Mouse (Mus musculus) megakaryocyte-erythroid progenitor cell, adult 5-6 weeks (primary cell): Measurements from ENCODE around the gene Atrx. TPM values are rescaled to one million over a fixed set of nuclear protein-coding genes. Genes with fewer than 3 reads are reported as not detected.
A peak's percentile ranks its signal among the peaks of the same experiment; 100 is the strongest.

ENCODE experiments used
- ATAC-seq: replicated peaks from 2 replicates; pipeline ENCODE4 v1.8.0; 2016; ENCODE audit warnings: mild to moderate bottlenecking, inconsistent platforms; ENCODE audit not compliant: severe bottlenecking, poor library complexity, low FRiP score, low TSS enrichment
- total RNA-seq, 2 experiments: library from RNA; stranded (forward) in 1 of 2; stranded (reverse) in 1 of 2; fragments of 200-1000, 215-1000 nt in 1 of 2; fragments of >200 nt in 1 of 2; fragmentation: Nextera tagmentation in 1 of 2; gene quantifications; 2 replicates each; pipeline ENCODE4 v1.2.3; 2014 to 2017

Atrx gene
- total RNA-seq, 2 experiments from 2014 or later: 168 to 253 TPM

DNA sequence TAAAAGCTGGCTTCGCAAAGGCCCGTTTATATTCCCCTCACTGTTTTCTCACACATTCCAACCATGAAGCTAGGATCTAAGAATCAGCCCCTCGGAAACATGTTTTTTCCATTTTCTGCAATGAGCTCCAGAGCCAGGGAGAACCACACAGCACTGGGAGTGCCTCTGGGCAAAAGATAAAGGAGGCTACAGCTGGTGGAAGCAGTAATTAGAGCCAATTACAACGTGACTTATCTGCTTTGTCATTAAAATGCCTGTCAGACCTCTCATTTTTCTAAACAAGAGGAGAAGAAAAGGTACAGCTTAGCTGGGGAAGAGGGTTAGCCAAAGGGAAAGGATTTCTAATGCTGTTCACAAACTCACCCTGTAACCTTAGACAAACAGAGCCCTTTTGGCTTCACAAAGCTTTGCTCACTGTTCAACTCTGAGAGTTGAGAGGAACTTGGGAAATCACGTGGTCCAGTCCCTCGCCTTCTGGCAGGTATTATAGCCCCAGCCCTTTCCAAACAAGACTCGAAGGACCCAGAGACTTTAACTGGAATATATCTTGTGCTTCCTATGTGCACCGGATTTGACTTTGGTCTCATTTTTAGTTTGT is 134.3 kb downstream of the Atrx start:
- ATAC-seq: no peak

DNA sequence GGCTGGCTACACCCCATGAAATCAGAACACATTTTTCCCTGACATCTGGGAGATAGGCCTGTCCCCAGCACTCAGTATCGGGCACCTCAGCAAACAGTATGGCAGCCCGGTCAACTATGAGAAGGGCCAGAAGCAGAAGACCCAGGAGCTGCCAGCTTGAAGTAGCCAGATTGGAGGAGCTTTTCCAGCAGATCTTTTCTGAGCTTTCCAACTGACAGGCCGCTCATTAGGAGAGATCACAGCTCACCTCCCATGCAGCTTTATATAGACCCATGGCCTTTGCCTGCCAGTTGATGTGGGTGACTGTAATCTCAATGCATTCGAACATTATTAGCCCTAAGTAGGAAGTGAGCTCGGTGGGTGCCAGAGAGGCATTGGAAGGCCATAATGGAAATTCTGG is 155.9 kb downstream of the Atrx start:
- ATAC-seq: no peak

- no peak for ATAC-seq
These were observed 161.3 kb downstream of the Atrx start for GRCm38 (mm10) chrX:105767932-105768331.

DNA sequence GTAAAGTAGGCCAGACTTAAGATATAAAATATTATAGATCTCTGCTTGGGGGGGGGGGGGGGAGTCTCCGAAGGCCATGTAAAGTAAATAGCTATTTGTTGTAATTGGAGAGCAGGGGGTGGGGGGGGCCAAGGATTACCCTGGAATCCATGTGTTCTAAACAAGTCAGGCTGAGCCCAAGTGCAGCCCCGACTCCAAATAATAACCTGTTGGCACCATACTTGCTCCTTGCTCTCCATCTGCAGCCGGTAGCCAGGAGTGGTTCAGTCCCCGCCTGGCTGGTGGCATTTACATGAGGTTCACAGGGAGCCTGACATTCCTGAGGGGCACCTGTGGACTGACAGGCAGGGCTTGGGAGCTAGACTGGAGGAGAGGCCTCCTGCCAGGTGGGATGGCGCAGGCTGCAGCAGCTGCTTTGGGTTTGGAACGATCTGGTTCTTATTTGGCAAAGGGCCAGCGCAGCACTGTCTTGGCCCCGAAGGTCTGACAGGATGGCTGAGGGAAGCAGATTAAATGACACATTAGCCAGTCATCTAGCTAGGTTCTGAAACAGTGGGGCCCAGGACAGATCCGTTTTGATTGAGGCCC is 161.9 kb downstream of the Atrx start:
- no peak for ATAC-seq

- ATAC-seq: no peak
These were observed 163.2 kb downstream of the Atrx start for GRCm38 (mm10) chrX:105766013-105766412.

DNA sequence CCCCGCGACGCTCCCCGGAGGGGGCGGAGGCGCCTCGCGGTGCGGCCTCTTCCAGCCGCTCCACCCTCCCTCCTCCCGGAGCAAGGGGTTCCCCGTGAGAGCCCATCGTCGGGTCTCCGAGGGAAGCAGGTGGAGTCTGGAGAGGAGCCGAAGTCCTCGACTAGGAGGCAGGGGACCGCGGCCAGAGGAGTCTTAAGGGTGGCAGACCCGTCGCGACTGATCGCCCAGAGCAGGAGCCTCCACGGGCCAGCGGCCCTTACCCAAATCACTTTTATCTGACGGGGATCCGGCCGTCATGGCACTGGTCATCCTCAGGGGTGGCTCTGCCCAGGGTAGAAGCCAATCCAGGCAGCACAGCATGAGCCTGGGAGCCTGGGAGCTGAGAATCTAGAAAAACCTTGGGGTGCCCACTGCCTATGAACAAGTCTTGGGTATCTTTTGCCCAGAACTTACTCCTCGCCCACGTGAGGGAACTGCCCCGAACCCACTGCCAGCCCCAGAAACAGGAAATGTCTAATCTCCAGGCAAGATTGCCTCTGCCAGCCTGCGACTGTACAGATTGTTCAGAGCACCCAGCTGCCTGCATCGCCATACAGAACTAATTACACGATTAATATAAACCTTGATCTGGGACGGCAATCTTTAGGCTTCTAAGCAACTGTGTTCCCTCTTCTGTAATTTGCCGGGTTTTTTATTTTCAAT is 164.0 kb downstream of the Atrx start:
- peak; percentile 61; the same call in 1 of the 2 replicates for ATAC-seq

GRCm38 (mm10) chrX:105764162-105765004 is 164.8 kb downstream of the Atrx start, which contains the start of gene Fgf16:
Fgf16 (plus strand) TSS chrX:105764279.
- ATAC-seq: no peak

DNA sequence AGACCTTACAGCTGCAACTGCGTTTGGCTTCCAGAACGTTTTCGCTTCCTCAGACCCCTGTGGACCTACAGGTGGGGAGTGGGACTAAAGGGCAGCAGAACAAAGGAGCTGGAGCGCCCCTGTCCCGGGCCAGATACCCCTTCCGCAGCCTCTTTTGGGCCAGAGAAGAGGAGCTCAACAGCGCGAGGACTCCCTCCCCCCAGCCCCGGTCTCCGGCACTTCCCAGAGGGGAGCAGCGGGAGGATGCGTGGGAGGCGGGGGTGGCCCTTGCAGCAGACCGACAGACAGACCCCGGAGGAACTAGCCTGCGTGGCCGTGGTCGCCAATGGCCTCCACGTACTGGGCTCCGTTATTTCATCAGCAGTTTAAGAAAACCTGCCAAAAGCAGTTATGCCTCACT is 165.6 kb downstream of the Atrx start:
- ATAC-seq: 0 out of 2 replicates have a peak, but pooled peaks have one; percentile 15

DNA sequence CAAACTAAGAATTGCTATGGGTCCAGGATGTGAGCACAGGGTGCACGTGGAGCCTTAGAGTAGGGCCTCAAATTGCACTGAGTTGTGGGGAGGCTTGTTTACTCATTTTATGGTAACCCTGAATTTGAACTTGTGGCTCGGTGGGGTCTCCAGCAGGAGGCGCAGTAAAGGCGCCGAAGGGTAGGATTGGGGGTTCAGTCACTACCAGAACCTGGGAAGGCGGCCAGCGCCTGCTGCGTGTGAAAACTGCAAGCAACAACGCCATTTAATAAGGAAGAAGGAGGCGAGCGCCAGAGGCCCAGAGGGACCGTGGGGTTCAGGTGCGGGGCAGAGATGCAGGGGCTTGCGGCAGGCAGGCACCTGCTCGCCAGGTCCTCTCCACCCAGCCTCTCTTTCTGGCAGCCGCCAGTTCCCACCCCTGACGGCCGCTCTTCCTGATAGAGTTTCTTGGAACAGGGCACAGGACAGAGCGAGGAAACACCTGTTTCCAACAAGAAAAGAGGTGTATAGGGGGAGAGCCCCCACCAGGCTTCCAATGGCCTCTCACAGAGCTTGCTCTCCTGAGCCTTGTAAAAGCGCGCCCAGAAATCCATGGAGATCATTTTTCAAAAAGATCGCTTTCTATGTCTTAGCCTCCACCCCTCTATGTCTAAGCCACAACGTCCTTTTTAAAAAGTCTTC is 166.2 kb downstream of the Atrx start:
- ATAC-seq: peak; percentile 50

Other genes with a start within 250 kb of the Atrx start
- gene Fgf16, start 165.1 kb downstream of the Atrx start, total RNA-seq (2014; fragmentation: Nextera tagmentation): not detected in 2 replicates
- not detected in 2 replicates for gene Fgf16, start 165.1 kb downstream of the Atrx start, total RNA-seq (2017)
- gene Magt1, start 82.5 kb upstream of the Atrx start, total RNA-seq (2014; fragmentation: Nextera tagmentation): 31.2 and 35.0 TPM in 2 replicates
- 56.0 and 58.2 TPM in 2 replicates for gene Magt1, start 82.5 kb upstream of the Atrx start, total RNA-seq (2017)
- gene Cox7b, start 86.3 kb upstream of the Atrx start, total RNA-seq (2014; fragmentation: Nextera tagmentation): 416 and 431 TPM in 2 replicates
- gene Cox7b, start 86.3 kb upstream of the Atrx start, total RNA-seq (2017): 539 and 567 TPM in 2 replicates
- gene Atp7a, start 97.9 kb upstream of the Atrx start, total RNA-seq (2014; fragmentation: Nextera tagmentation): 3.3 and 4.8 TPM in 2 replicates
- gene Atp7a, start 97.9 kb upstream of the Atrx start, total RNA-seq (2017): 3.1 and 3.3 TPM in 2 replicates
- gene Tlr13, start 213.8 kb upstream of the Atrx start, total RNA-seq (2014; fragmentation: Nextera tagmentation): not detected in 2 replicates
- 0.50 and 0.99 TPM in 2 replicates for gene Tlr13, start 213.8 kb upstream of the Atrx start, total RNA-seq (2017)